Mouse (Mus musculus) thymus, adult 2 months (tissue): ENCODE results near the gene Gm48552. TPM values are rescaled to one million over a fixed set of nuclear protein-coding genes. Genes with fewer than 3 reads are reported as not detected.

Experiments used
- DNase-seq: peaks from one replicate; pipeline ENCODE4 v3.0.0; 2021
- H3K27ac ChIP-seq: fragments of 200-500 bp; 2 replicates; pipeline ENCODE4 v1.5.1; 2012; ENCODE audit warnings: low read length, control low read depth; ENCODE audit not compliant: control insufficient read depth, insufficient read depth
- H3K27me3 ChIP-seq: fragments of 200-500 bp; 2 replicates; pipeline ENCODE4 v1.6.1; 2012; ENCODE audit warnings: mild to moderate bottlenecking, low read length, moderate library complexity, mixed read lengths; ENCODE audit not compliant: control insufficient read depth, insufficient read depth
- H3K36me3 ChIP-seq: fragments of 200-500 bp; 2 replicates; pipeline ENCODE4 v1.6.1; 2012; ENCODE audit warnings: mild to moderate bottlenecking, low read length, moderate library complexity; ENCODE audit not compliant: control insufficient read depth, insufficient read depth
- H3K4me1 ChIP-seq: fragments of 200-500 bp; replicated peaks from 2 replicates; pipeline ENCODE4 v1.6.1; 2012; ENCODE audit warnings: low read length; ENCODE audit not compliant: control insufficient read depth, insufficient read depth
- H3K4me3 ChIP-seq: fragments of 200-500 bp; 2 replicates; pipeline ENCODE4 v1.5.1; 2012; ENCODE audit warnings: mild to moderate bottlenecking, low read length, control low read depth, moderate library complexity; ENCODE audit not compliant: control insufficient read depth, insufficient read depth
- CTCF ChIP-seq: fragments of 200-500 bp; IDR thresholded peaks from 2 replicates; pipeline ENCODE4 v1.5.1; 2012; ENCODE audit warnings: mild to moderate bottlenecking, control low read depth, low read length, moderate library complexity, borderline replicate concordance; ENCODE audit not compliant: control insufficient read depth, poor library complexity, insufficient read depth; ENCODE audit errors: extremely low read depth
- POLR2A ChIP-seq: fragments of 200-500 bp; IDR thresholded peaks from 2 replicates; pipeline ENCODE4 v1.6.1; 2012; ENCODE audit warnings: mild to moderate bottlenecking, low read length, control low read depth, moderate library complexity; ENCODE audit not compliant: control insufficient read depth, poor library complexity, insufficient read depth; ENCODE audit errors: extremely low read depth
- WGBS: fragments of 180-500 bp; shearing (Covaris S2); methylation state at CpG from one replicate; pipeline ENCODE4 v1.1.7; 2018; 5-methylcytosine and 5-hydroxymethylcytosine counted together
- polyA plus RNA-seq: library from polyadenylated mRNA; depleted of rRNA; stranded (reverse); fragments of >200 nt; gene quantifications from 2 replicates; pipeline ENCODE4 v1.2.3, GENCODE M21; 2012

The Gm48552 gene
- polyA plus RNA-seq, 1 experiment: 8.4 TPM

DNA sequence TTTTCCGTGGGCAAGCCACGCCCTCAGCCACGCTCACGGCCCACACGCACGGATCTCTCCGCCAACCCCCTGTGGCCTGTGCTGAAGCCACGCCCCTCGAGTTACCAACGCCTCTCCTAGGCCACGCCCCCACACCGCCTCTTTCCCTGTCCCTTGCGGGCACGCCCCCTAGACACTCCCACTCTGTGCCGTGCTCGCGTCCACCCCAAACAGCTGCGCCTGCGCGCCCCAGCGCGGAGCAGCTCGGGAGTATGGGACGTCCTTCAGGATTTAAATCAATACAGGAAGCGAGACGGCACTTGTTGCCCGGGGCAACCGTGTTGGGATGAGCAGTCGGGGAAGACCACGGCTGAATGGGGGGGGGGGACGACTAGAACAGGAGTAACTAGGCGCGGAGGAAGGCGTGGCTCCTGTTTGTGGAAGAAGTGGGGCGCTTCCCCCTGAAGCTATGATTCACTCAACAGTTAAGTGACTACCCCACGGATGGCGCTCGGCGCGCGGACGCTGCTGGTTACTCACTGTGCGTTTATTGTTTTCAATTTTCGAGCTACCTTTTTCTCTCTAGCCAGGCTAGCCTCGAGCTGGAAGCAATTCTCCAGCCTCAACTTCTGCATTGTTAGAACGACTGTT is 10.1 kb upstream of the Gm48552 start:
- Histone ChIP-seq H3K4me1 (peaks cover 28% of the 10 kb centered on the region), H3K27ac (peak overlapping the region; percentile 36; the same call in 1 of the 2 replicates), H3K4me3 (peak overlapping the region; percentile 59), H3K27me3 (no peaks in the 10 kb centered on the region), H3K36me3 (no peaks in the 10 kb centered on the region)
- under 1% methylated on average over 46 of the region's 46 CpGs for WGBS
- peak; percentile 100 for DNase-seq
- TF ChIP-seq POLR2A (peak; percentile 81), CTCF (0 out of 2 replicates have a peak, but pooled peaks have one; percentile 39)

DNA sequence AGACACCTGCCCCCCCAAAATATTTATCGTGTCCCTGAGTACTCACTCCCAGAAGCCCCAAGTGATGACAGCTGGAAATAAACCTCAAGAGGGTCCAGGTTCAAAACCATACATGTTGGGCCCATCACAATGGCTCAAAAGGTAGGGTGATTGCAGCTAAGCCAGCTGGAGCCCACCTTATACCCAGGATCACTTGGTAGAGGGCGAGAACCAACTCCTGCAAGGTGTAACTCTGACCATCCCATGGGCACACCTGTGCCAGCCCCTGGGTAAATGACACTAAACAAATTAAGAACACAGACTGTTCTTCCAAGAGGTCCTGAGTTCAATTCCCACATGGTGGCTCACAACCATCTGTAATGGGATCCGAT is 9.6 kb upstream of the Gm48552 start:
- Histone ChIP-seq H3K27ac (peak overlapping the region; percentile 36; the same call in 1 of the 2 replicates), H3K27me3 (no peaks in the 10 kb centered on the region), H3K4me3 (peak overlapping the region; percentile 59), H3K36me3 (no peaks in the 10 kb centered on the region), H3K4me1 (peaks cover 28% of the 10 kb centered on the region)
- 61% methylated on average over 3 of the region's 3 CpGs for WGBS
- TF ChIP-seq CTCF (no peak), POLR2A (no peak)
- DNase-seq: no peak

GRCm38 (mm10) chr10:81379809-81380378 is 8.9 kb upstream of the Gm48552 start:
- H3K27me3 ChIP-seq: no peaks in the 10 kb centered on the region
- no peaks in the 10 kb centered on the region for H3K36me3 ChIP-seq
- DNase-seq: no peak
- WGBS: 75% methylated on average over 6 of the region's 6 CpGs
- H3K27ac ChIP-seq: no peak overlapping the region
- H3K4me1 ChIP-seq: peaks cover 32% of the 10 kb centered on the region
- H3K4me3 ChIP-seq: no peak overlapping the region
- TF ChIP-seq CTCF (no peak), POLR2A (no peak)

- H3K27me3 ChIP-seq: no peaks in the 10 kb centered on the region
- TF ChIP-seq CTCF (no peak), POLR2A (no peak)
- no peak for DNase-seq
- no peak overlapping the region for H3K4me3 ChIP-seq
- H3K36me3 ChIP-seq: peaks cover under 1% of the 10 kb centered on the region; the same call in 1 of the 2 replicates
- peak overlapping the region; percentile 6; the same call in 1 of the 2 replicates for H3K27ac ChIP-seq
- peaks cover 34% of the 10 kb centered on the region for H3K4me1 ChIP-seq
- WGBS: 4% methylated on average over 5 of the region's 5 CpGs
Measured at GRCm38 (mm10) chr10:81382039-81382438, 6.8 kb upstream of the Gm48552 start.

GRCm38 (mm10) chr10:81383802-81384604 is 4.8 kb upstream of the Gm48552 start, which contains the start of the genes Dohh and Gm48551:
Gene Dohh, plus strand, starts transcription at chr10:81384428.
Gene Gm48551, plus strand, starts transcription at chr10:81384466.
- Histone ChIP-seq H3K27ac (peak within 1 kb of the TSS; percentile 17), H3K36me3 (peaks cover 10% of the 10 kb centered on the region)

DNA sequence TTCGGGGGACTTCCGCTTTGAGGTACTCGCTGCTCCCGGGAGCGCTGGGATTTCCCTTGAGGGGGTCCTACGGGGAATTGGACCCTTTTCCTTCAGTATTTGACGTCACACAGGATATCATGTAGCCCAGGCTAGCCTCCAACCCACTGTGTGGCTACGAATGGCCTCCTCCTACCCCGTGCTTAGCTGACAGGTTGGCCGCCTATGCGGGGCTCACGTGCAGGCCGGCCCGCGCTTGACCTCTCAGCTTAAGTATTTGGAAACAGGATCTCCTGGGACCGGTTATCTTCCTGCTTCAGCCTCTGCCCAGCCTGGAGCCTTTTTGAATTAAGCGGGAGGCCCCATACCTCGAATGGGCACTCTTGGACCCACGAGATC is 4.2 kb upstream of the Gm48552 start:
- Histone ChIP-seq H3K36me3 (peaks cover 10% of the 10 kb centered on the region), H3K4me3 (peak overlapping the region; percentile 68), H3K4me1 (peaks cover 21% of the 10 kb centered on the region), H3K27ac (peak overlapping the region; percentile 17; the same call in 1 of the 2 replicates), H3K27me3 (no peaks in the 10 kb centered on the region)
- DNase-seq: no peak
- WGBS: under 1% methylated on average over 19 of the region's 19 CpGs
- TF ChIP-seq POLR2A (no peak), CTCF (no peak)

More at GRCm38 (mm10) chr10:81383802-81384604, 4.8 kb upstream of the Gm48552 start, which contains the start of the genes Dohh and Gm48551:
- TF ChIP-seq CTCF (no peak; the same call in 1 of the 2 replicates), POLR2A (peak; percentile 72; the same call in 1 of the 2 replicates)
- Histone ChIP-seq H3K27me3 (no peaks in the 10 kb centered on the region), H3K4me3 (peak within 1 kb of the TSS; percentile 68), H3K4me1 (peaks cover 24% of the 10 kb centered on the region)
- WGBS: 8% methylated on average over 54 of the region's 54 CpGs
- peak; percentile 96 for DNase-seq
